Mouse (Mus musculus) WW6 (cell line): ENCODE results near the gene Rps28.
"Not testable (repeated sequence)": the region's sequence is repeated elsewhere in the genome, so short reads cannot be mapped to it uniquely, and the experiment has no call there.

Experiments used
- DNase-seq: peaks from one replicate; pipeline ENCODE4 v3.0.0-alpha.2; 2013; ENCODE audit warnings: low read depth, low spot score

Rps28 gene

DNA sequence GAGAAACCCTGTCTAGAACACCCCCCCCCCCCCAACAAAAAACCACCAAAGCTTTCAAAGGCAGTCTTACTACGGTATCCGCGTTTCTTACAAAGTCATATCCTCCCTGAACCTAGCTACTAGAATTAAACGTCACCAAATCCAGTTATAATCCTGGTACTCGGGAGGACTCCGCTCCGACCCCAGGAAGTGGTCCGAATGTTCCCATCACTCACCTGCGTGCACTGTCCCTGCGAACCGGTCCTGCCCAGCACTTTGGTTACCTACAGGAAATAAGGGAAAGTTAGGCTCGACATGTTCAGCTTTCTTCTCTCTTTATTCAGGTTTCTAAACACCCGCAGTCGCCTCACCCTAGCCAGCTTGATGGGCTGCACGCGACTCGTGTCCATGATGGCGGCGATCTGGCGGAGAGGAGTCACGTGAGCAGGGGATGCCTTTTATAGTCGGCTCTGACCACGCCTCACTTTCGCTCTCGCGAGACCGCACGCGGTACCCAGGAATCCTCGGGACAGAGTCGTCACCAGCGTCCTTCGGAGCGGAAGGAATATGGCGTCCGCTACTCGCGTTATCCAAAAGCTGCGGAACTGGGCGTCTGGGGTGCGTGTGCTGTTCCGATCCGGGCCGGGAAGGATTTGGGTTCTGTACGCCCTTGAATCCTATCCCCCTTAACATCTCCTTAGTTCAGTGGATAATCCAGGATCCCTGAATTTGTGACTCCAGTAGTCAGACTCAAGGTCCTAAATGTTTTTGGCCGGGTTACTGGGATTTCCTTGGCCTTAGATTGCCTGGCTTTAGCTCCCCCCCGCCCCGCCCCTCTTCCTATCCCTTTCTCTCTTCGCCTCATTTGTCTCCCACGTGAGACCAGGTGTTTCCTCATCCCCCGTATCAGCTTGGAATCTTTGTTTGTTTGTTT, at the start of gene Rps28, which contains the start of gene Ndufa7:
Gene Rps28 (minus strand): TSS at position 479 of the 913 bp plus-strand sequence.
Gene Ndufa7 (plus strand): TSS at position 489 of the 913 bp plus-strand sequence.
- peak; percentile 93 for DNase-seq

DNA sequence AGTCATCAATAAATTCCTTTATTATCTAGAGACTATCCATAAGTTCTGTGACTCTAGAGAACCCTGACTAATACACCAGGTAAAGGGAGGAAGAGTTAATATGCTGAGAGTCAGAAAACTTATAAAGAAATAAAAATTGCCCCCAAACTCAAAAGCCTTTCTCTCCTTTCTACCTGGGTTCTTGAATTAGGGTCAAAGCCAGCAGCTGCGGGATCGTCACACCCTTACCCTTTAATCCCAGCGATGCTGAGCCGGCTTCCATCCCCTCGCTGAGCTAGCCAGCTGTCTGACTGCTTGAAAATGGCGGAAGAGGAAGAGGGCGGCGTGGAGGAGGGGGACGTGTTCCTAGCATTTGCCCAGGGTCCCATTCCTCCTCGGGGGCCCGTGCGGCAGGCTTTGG, 49.2 kb upstream of the Rps28 start, which contains the start of gene Gm7029:
Gene Gm7029 (plus strand): TSS at position 301 of the 400 bp plus-strand sequence.
- not testable (repeated sequence) for DNase-seq

DNA sequence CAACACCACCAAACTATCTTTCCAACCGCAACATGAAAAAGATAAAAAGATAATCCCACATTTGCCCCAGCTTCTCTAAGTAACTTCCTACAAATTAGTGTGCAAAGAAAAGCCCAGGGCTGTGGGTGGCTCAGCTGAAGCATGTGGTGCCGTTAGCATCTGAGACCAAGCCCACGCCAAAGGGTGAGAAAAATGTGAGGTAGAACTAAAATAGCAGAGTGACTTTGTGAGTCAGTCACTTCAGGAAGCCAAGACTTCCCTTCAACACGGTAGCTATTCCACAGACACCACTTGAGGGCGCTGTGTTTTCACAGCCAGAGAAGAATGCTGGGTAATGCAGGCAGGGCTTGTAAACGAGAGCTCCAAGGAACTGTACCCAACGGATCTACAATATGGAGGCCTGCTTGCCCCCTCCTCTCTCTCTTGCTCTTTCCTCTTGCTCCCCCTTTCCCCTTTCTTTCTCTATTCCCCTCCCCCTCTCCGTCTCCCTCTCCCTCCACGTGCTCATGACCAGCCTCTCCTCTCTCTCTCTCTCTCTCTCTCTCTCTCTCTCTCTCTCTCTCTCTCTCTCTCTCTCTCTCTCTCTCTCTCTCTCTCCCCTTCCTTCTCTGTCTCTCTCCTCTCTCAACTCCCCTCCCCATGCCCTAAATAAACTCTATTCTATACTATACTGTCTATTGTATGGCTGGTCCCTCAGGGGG, 41.1 kb upstream of the Rps28 start:
- DNase-seq = peak; percentile 74

DNA sequence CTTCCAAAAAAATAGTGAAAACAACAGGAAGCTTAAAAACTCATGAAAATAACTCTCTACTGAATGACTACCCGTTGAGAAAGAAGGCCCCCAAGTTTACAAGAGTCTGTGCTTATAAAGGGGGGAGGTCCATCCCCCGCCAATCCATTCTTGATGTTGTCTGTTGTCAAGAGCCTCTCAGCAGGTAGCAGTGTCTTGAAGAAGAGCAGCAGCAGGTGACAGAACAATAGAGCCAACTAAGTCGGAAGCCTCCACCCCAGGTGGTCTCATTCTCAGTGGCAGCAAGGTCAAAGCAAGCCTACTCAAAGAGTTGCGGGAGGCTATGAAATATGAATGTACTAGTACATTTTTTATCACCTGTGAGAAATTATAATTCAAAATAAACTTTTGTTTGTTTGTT, 33.5 kb upstream of the Rps28 start:
- DNase-seq = no peak

DNA sequence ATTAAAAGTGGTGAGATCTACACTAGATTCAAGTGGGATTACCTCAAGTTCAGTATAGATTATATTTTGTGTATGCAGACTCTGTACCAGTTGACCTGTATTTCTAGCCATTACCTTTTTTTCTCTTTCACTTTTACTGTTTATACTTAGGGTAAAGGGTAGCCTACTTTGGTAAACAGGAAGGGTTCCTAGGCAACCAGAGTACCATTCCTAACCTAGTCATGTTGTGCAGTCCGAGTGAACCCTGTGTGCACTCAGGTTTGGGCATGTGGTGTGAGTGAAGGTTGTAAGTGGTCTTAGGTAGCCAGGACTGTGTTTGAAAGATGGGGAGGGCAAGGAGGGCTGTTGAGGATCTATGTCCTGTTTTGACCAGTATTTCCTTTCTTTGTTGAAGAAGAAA, 27.0 kb upstream of the Rps28 start:
- DNase-seq = no peak

DNA sequence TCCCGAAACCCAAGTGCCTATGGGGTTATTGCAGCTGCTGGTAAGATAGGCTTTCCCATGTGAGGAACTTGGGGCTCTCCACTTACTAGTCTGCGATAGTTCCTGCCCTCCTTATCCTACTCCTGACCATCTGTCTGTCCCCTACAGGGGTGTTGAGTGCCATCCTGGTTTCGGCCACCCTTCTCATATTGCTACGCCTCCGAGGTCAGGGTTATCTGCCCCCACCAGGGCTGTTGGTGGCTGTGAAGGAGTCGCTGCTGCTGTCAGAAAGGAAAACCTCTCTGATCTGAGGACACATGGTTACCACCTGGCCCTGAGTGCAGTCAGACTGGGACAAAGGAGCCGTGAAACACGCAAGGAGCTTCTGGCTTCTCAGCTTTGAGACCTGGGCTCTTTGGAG, 23.8 kb upstream of the Rps28 start:
- DNase-seq = no peak

DNA sequence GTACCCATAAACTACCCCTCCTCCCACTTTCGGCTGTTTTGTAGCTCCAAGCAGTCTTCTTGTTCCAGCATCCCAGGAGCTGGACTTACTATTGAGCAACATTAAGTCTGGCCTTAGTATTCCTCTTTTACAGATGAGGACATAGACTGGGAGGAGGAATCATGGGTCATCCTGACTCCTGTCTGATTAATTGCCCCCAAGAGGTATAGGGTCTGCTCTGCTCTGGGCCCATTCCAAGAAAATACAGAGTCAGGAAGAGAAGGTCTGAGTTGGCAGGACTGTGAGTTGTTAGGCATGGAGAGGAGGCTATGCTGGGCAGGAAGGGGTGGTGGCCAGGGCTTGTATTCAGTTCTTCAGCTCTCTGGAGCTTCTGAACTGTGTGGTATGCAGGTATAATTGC, 19.8 kb upstream of the Rps28 start:
- no peak for DNase-seq

DNA sequence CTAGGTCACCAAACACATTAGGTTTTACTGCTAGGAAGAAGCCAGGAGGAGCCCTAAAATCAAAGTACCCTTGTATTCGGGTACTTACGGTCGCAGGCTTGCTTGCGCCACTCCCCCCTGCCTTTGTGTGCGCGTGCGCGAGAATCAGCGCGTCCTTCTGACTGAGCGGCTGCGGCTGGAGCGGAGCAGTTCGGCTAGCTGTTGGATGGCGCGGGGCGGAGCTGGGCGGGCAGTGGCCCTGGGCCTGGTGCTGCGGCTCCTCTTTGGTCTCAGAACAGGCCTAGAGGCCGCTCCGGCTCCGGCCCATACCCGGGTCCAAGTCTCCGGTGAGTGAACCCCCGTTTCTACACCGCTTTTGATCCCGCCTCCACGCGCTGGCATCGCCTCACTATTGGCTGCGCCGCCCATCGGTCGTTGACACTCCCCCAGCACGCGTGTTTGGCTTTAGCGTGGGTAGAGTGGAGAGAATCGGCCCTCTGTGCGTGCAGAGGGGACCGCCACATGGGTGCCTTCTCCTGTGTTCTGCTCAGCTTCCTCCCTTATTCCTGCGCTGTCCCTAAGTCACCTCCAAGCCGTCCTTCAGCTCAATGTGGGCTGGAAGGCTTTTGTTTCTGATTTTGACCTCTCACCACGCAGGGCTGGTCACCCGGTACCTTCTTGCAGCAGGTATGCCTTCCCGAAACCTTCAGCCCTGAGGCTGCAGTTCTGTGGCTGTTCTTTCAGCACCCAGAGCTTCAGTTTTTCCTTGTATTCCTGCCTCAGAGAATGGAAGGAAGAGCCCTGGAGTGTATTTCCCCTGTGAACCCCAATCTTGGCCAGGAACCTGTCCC, 18.8 kb upstream of the Rps28 start, which contains the start of gene Cd320:
Gene Cd320 (plus strand): TSS at position 126 of the 830 bp plus-strand sequence.
- DNase-seq = peak; percentile 77

DNA sequence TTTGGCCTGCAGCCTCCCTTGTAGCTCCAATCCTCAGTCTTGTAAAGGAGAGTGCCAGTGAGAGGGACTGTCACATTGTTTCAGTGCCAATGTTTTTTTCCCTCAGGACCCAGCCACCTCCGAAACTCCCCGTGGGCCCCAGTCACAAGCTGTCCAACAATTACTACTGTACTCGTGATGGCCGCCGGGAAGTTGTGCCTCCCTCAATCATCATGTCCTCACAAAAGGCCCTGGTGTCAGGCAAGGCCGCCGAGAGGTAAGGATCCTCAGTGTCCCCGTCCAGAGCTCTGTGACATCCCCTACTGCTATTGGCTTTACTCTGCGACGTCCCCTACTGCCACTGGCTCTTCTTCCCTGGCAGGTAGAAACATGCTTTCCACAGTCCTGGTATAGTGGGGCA, 5.2 kb upstream of the Rps28 start:
- DNase-seq = no peak

DNA sequence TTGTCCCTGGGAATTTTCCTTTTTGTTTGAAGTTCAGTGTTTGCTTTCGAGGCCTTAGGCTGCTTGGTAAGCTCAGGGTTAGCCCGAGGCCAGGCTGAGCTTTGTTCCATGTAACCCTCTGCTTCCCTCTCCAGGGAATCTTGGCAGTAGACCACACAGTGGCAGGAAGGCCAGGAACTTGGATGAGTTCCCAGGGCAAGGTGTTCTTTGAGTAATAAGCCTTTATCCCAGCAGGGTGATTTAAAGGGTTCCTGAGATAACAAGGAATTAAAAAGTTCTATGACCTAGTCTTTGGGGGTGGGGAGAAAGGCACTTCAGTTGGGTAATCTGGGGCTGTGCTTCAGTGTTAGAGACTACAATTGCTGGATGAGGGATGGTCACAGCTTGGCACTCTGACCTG, 4.5 kb upstream of the Rps28 start:
- no peak for DNase-seq

DNA sequence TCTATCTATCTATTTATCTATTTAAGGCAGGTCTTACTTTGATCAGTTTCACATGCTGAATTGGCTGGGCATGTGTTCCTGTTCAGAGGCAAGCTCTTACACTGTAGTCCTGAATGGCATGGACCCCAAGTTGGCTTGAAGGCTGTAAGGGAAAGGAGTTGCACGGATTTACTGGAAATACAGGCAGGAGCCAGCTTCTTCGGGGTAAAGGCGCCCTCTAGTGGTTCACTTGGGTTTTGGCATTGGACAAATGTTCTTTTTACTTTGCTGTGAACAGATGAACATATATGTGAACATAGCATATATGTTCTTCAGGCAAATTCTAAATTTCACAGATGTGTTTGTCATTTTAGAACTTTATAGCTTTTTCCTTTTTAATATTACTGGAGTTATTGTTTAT, 2.5 kb upstream of the Rps28 start:
- no peak for DNase-seq

DNA sequence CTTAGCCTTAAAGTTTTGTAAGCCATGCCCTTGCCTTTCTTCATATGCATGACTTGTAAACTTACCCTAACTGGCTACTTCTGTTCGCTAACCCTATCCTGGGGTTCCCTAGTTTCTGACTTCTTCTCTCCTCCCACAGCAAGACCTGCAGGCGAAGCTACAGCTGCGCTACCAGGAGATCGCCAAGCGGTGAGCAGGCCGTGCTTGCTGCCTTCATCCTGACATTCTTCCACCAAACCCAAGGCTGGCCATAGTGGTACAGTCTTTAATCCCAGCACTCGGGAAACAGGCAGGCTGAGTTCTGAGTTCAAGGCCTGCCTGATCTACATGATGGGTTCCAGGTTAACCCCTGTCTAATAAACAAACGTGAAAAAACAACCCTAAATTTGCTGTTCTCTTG, 1.1 kb upstream of the Rps28 start:
- no peak for DNase-seq

DNA sequence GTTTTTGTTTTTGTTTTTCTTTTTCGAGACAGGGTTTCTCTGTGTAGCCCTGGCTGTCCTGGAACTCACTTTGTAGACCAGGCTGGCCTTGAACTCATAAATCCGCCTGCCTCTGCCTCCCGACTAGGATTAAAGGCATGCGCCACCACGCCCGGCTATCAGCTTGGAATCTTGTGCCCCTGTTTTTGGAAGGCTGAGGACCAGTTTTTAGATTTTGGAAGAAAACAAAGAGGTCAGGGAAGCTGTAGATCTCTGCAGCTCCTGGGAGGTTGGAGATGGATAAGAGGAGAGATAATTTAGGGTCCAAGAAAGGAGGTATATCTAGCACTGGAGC, 602 bp upstream of the Rps28 start:
- DNase-seq = not testable (repeated sequence)

DNA sequence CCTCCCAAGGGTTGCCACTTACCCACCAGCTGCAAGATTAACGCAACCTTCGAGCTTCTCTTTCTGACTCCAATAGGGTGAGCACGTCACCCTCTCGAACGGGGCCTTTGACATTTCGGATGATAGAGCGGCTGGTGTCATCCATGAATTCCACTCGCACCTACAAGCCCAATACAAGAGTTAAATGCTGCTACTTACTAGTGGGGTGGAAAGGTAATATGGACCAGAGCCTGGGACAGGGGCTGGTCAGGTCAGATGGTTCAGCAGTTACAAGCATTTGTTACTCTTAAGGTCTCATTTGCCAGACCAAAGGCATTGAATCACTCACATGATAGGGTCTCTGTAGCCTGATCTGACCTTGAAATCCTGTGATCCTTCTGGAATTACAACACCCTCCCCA, 1.2 kb downstream of the Rps28 start:
- not testable (repeated sequence) for DNase-seq

DNA sequence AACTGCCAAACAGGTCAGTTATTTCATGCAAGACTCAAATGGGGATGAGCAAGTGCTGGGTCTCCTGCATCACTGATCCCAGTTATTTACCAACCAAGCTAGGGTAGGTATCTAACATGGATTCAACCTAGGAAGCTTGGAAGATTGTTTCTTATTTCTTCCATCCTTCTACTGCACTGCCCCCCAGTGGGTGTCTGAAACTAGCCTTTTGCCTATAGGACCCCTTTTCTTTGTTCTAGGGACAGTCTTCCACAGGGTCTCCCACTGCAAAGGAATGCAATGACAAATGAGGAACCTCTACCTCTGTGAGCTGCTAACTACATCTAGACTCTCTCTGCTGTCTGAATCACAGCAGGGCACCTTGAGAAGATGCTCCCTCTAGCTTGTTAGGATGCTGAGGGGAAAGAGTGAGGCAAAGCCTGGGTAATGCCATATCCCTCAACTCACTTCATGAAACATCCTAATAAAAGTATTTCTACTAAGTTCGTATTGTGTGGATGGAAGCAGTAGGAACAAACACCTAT, 1.9 kb downstream of the Rps28 start:
- DNase-seq = no peak

DNA sequence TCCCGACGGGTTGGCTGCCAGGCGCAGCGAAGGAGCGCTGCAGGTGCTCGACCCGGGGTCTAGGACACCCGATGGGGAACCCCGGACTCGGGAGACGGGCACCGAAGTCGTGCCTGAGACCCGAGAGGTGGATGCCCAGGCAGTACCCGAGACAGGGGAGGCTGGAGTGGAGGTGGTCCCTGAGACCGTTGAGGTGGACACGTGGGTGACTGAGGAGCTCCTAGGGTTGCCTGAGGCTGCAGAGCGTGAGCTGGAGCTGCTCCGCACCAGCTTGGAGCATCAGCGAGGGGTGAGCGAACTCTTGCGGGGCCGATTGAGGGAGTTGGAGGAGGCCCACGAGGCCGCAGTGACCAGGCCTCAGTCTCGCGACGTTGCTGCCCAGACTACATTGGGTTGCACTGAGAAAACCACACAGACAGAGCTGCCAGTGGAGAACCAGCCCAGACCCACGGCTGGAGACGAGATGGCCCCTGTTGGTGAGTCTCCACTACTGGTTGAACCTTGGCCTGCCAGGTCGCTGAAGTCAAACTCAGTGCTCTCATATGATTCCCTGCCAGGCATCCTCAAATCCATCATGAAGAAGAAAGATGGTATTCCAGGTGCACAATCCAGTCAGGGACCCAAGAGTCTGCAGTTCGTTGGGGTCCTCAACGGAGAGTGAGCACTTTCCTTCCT, 6.3 kb downstream of the Rps28 start:
- no peak for DNase-seq

DNA sequence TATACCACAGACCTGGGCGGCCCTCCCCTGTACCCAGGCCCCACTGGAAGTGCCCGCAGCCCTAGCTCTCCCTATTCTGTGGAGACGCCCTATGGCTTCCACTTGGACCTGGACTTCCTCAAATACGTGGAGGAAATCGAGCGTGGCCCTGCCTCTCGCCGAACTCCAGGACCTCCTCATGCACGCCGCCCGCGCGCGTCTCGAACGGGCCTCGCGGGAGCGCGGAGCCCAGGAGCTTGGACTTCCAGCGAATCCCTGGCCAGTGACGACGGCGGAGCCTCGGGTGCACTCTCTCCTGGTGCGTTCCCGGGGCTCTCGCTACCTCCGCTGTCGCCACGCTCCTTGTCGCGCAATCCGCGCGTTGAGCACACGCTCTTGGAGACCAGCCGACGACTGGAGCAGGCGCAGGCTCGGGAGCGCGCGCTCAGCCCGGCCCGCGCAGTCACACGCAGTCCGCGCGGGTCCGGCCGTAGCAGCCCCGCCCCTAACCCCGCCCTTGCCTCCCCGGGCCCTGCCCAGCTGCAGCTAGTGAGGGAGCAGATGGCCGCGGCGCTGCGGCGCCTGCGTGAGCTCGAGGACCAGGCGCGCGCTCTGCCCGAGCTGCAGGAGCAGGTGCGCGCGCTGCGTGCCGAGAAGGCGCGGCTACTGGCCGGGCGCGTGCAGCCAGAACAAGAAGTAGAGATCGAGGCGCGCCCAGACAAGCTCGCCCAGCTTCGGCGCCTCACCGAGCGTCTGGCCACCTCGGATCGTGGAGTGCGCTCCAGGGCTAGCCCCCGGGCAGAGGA, 7.0 kb downstream of the Rps28 start:
- peak; percentile 89 for DNase-seq

DNA sequence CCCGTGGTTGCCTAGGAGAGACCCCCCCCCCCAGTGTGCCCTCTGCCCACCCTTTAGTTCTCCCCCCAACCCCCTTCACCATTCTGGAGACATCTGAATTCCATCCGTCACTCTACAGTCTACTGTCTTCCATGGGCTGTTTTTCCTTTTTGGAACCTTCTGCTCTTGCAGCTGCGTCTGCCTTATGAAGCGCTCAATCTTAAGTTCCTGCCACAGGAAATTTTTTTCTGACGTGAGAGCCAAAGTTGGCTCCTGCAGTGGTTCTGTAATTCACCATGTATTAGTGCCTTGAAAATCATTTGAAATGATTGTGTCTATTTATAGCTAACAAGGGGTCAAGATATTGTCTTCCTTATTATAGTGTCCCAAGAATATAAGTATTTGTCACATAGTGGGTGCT, 7.8 kb downstream of the Rps28 start:
- DNase-seq = no peak

DNA sequence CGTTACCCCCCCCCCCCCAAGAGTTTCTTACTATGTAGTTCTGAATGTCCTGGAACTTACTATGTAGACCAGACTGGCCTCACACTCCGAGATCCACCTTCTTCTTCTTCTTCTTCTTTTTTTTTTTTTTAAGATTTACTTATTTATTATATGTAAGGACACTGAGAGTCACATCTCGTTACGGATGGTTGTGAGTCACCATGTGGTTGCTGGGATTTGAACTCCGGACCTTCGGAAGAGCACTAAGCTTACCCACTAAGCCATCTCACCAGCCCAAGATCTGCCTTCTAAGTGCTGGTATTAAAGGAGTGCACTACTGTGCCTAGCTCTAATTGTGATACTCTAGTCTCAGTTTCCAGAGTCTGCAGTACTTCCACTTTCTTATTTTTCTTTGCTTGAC, 9.0 kb downstream of the Rps28 start:
- DNase-seq = no peak

DNA sequence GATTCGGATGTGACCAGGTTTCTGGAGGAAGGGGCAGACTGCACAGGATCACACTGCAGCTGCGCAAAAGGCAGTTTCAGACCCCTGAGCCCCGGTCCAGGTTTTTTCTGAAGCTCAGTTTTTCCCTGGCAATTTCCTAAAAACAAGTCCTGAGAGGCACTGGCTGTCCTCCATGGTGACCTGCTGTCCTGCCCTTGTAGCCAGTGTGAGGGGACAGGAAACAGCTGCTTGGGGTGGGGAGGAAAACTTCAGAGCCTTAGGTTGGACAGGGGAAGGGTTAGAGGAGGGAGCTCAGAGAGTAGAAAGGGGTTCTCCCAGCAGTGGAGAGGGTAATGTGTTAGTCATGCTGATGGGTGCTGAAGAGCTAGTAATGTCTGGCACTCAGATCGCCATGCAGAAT, 11.4 kb downstream of the Rps28 start:
- DNase-seq = no peak
